Mouse (Mus musculus) stomach, postnatal 0 days (tissue): ENCODE data around the gene Sh3pxd2a. TPM values are rescaled to one million over a fixed set of nuclear protein-coding genes. Genes with fewer than 3 reads are reported as not detected.
"Not testable (repeated sequence)": the region's sequence is repeated elsewhere in the genome, so short reads cannot be mapped to it uniquely, and the experiment has no call there.

ENCODE experiments used
- ATAC-seq: fragments of 200-750 bp; cut with Nextera tagmentation; 2 replicates; pipeline ENCODE4 v1.8.0; 2017; ENCODE audit not compliant: low FRiP score, low TSS enrichment
- DNase-seq: peaks from one replicate; pipeline ENCODE4 v3.0.0-alpha.2; 2016; ENCODE audit warnings: low spot score
- H3K27ac ChIP-seq: fragments of 300-500 bp; sonication (generic); replicated peaks from 2 replicates; pipeline ENCODE4 v1.5.1; 2014; ENCODE audit warnings: mild to moderate bottlenecking, control low read depth
- H3K27me3 ChIP-seq: fragments of 300-500 bp; sonication (generic); 2 replicates; pipeline ENCODE4 v1.6.1; 2014; ENCODE audit warnings: low read length; ENCODE audit not compliant: control insufficient read depth, insufficient read depth
- H3K36me3 ChIP-seq: fragments of 300-500 bp; sonication (generic); 2 replicates; pipeline ENCODE4 v1.6.1; 2014; ENCODE audit warnings: low read length, mixed read lengths; ENCODE audit not compliant: control insufficient read depth, insufficient read depth
- H3K4me1 ChIP-seq: fragments of 300-500 bp; sonication (generic); replicated peaks from 2 replicates; pipeline ENCODE4 v1.6.1; 2014; ENCODE audit warnings: antibody characterized with exemption; ENCODE audit not compliant: control insufficient read depth, insufficient read depth
- H3K4me2 ChIP-seq: fragments of 300-500 bp; sonication (generic); replicated peaks from 2 replicates; pipeline ENCODE4 v1.6.1; 2014; ENCODE audit warnings: low read depth, mild to moderate bottlenecking, control low read depth, moderate library complexity
- H3K4me3 ChIP-seq: fragments of 300-500 bp; sonication (generic); 2 replicates; pipeline ENCODE4 v1.5.1; 2014; ENCODE audit warnings: low read depth, low read length, control low read depth
- H3K9ac ChIP-seq: fragments of 300-500 bp; sonication (generic); 2 replicates; pipeline ENCODE4 v1.6.1; 2014; ENCODE audit warnings: mild to moderate bottlenecking, low read length, control low read depth, mixed read lengths
- H3K9me3 ChIP-seq: fragments of 300-500 bp; sonication (generic); 2 replicates; pipeline ENCODE4 v1.6.1; 2016; ENCODE audit warnings: low read length; ENCODE audit not compliant: control insufficient read depth
- CTCF ChIP-seq: IDR thresholded peaks from 2 replicates; pipeline ENCODE4 v1.5.1; 2016; ENCODE audit warnings: antibody characterized with exemption, low read depth, mild to moderate bottlenecking, moderate library complexity
- EP300 ChIP-seq: optimal IDR thresholded peaks from 2 replicates; pipeline ENCODE3; 2016; ENCODE audit warnings: antibody characterized with exemption
- WGBS: fragments of 180-500 bp; shearing (Covaris S2); extraction: QIAGEN DNeasy Blood & Tissue Kit; methylation state at CpG from one replicate; pipeline ENCODE4 v1.1.7; 2014; 5-methylcytosine and 5-hydroxymethylcytosine counted together
- polyA plus RNA-seq: library from polyadenylated mRNA; unstranded; fragments of >200 nt; fragmentation: Nextera tagmentation; extraction: Ambion mirVana; gene quantifications from 2 replicates; pipeline ENCODE4 v1.2.1, GENCODE M21; 2015

The Sh3pxd2a gene
- polyA plus RNA-seq, 1 experiment from 2014 or later, result 3.7 TPM

- TF ChIP-seq CTCF, result no peak
- TF ChIP-seq EP300, result peak; percentile 44
- no peak overlapping the region for H3K4me3 ChIP-seq
- H3K27ac ChIP-seq, result peak overlapping the region; percentile 84
- peak overlapping the region; percentile 11; the same call in 1 of the 2 replicates for H3K4me2 ChIP-seq
- H3K4me1 ChIP-seq, result peaks cover 12% of the 10 kb centered on the region
- ATAC-seq (peak; percentile 92), DNase-seq (peak; percentile 79)
- no peaks in the 10 kb centered on the region for H3K9me3 ChIP-seq
- no peak overlapping the region for H3K9ac ChIP-seq
- H3K36me3 ChIP-seq, result no peaks in the 10 kb centered on the region
- 10% methylated on average over 6 of the region's 6 CpGs for WGBS
- no peaks in the 10 kb centered on the region for H3K27me3 ChIP-seq
Measured at GRCm38 (mm10) chr19:47402976-47403375, 61.2 kb downstream of the Sh3pxd2a start.

- Histone ChIP-seq H3K27ac (peak overlapping the region; percentile 84), H3K4me2 (peak overlapping the region; percentile 11; the same call in 1 of the 2 replicates), H3K4me1 (peaks cover 12% of the 10 kb centered on the region), H3K36me3 (no peaks in the 10 kb centered on the region), H3K27me3 (no peaks in the 10 kb centered on the region), H3K9me3 (no peaks in the 10 kb centered on the region), H3K4me3 (no peak overlapping the region), H3K9ac (no peak overlapping the region)
- TF ChIP-seq CTCF, result no peak
- TF ChIP-seq EP300, result no peak
- ATAC-seq, result no peak; the same call in 1 of the 2 replicates
- 48% methylated on average over 4 of the region's 4 CpGs for WGBS
- DNase-seq, result no peak
Measured at GRCm38 (mm10) chr19:47402544-47402943, 61.7 kb downstream of the Sh3pxd2a start.

GRCm38 (mm10) chr19:47399709-47400108, 64.5 kb downstream of the Sh3pxd2a start:
- no peak overlapping the region for H3K9ac ChIP-seq
- no peaks in the 10 kb centered on the region for H3K36me3 ChIP-seq
- no peak for TF ChIP-seq EP300
- WGBS, result 39% methylated on average over 4 of the region's 4 CpGs
- no peaks in the 10 kb centered on the region for H3K9me3 ChIP-seq
- peaks cover 12% of the 10 kb centered on the region for H3K4me1 ChIP-seq
- no peak for ATAC-seq
- no peak overlapping the region for H3K27ac ChIP-seq
- H3K27me3 ChIP-seq, result no peaks in the 10 kb centered on the region
- no peak overlapping the region for H3K4me2 ChIP-seq
- no peak for DNase-seq
- H3K4me3 ChIP-seq, result no peak overlapping the region

DNA sequence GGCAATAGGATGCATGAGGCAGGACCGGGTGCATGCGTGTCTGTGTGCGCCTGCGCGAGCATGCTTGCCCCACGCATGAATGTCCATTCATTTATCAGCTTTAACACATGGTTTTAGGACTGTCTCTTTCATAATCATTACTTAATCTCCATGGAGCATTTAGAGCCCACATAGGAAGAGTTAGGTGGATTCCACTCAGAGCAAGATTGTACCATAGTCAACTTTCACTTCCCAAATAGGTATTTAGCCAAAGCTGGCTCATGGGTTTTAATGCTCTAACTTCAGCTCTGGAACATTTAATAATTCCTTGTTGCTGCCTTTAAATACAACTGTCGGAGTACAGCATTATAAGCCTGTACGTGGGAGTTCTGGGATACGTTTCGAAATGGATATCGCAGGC, 65.2 kb downstream of the Sh3pxd2a start:
- Histone ChIP-seq H3K4me1 (peaks cover 12% of the 10 kb centered on the region), H3K27ac (no peak overlapping the region), H3K4me2 (no peak overlapping the region), H3K9me3 (no peaks in the 10 kb centered on the region), H3K9ac (no peak overlapping the region), H3K27me3 (no peaks in the 10 kb centered on the region), H3K36me3 (no peaks in the 10 kb centered on the region), H3K4me3 (no peak overlapping the region)
- TF ChIP-seq CTCF, result no peak
- TF ChIP-seq EP300, result no peak
- DNase-seq, result no peak
- 90% methylated on average over 11 of the region's 11 CpGs for WGBS
- ATAC-seq, result no peak

DNA sequence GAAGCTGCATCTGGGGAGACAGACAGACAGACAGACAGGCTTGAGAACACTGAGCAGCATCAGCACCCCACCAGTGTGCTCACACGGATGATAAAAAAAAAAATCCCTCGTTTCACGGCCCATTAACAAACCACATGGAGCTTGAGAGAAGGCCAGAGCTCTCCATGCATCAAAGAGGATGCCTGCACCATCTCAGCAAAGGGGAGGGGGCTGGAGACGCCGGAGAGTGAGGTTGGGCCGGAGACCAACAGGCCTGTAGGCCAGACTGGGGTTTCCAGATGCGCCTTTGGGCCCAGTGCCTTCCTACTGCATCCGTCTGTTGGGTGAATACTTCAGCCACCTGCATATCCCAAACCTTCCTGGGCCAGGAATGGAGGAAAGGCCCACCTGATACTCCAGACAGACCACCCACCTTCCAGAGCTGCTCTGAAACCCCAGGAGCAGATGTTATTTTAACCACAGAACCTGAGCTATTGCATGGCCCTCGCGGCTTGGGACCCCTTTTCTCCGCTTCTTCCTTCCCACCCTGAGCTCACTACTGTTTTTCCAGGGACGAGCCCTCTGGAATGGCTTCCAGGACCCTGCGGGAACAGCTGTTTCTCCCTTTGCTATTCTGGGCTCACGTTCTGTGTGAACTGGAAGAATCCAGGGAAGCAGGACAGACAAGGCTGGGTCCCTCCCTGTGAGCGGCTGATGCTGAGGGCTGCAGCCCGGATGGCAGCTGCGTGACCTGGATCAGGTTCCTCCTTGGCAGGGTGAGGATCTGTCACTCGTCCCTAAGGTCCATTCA, 66.1 kb downstream of the Sh3pxd2a start:
- WGBS, result 52% methylated on average over 18 of the region's 18 CpGs

DNA sequence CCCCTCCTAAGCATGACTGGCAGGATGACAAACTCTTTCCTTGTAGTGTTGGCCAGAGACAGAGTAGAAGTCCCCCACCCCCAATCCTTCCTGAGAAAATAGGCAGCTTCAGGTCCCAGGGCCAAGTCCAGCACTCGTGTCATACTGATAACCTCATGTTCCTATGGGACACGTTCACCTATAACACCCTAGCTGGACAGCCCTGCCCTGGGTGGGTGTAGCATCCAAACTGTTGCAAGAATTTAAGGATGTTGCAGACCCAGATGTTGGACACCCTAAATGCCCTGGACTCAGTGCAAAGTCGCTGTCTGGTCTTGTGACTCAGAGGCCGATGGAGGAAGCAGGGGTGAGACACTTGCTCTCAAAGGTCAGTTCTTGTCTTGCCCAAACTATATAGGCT, 68.9 kb downstream of the Sh3pxd2a start:
- 0 out of 2 replicates have a peak, but pooled peaks have one; percentile 29 for ATAC-seq
- H3K9ac ChIP-seq, result no peak overlapping the region
- no peak for TF ChIP-seq EP300
- no peak for TF ChIP-seq CTCF
- H3K36me3 ChIP-seq, result no peaks in the 10 kb centered on the region
- 69% methylated on average over 4 of the region's 4 CpGs for WGBS
- H3K9me3 ChIP-seq, result no peaks in the 10 kb centered on the region
- no peak overlapping the region for H3K27ac ChIP-seq
- no peak overlapping the region for H3K4me3 ChIP-seq
- no peak overlapping the region for H3K4me2 ChIP-seq
- no peaks in the 10 kb centered on the region for H3K27me3 ChIP-seq
- no peaks in the 10 kb centered on the region for H3K4me1 ChIP-seq
- no peak for DNase-seq

More for the DNA sequence above, 66.1 kb downstream of the Sh3pxd2a start:
- Histone ChIP-seq H3K4me1 (peaks cover 7% of the 10 kb centered on the region; the same call in 1 of the 2 replicates), H3K4me2 (no peak overlapping the region), H3K9ac (0 out of 2 replicates have a peak overlapping the region, but pooled peaks have one; percentile 18), H3K27me3 (no peaks in the 10 kb centered on the region), H3K27ac (no peak overlapping the region), H3K9me3 (no peaks in the 10 kb centered on the region), H3K4me3 (no peak overlapping the region), H3K36me3 (no peaks in the 10 kb centered on the region)
- TF ChIP-seq CTCF (no peak), EP300 (no peak)
- ATAC-seq (no peak), DNase-seq (no peak)

DNA sequence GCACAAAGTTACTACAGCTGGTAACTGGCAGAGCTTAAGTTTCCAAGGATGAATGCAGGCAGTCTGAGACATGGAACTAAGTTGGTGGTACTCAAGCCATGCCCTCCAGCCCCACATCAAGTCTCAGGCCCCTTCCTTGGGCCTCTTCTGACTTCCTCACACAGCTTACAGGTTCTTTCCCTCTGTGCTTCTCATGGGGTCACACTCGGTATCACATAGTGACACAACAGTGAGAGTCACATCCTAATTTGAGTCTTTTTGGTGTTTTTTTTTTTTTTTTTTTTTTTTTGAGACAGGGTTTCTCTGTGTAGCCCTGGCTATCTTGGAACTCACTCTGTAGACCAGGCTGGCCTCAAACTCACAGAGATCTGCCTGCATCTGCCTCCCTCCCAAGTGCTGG, 69.4 kb downstream of the Sh3pxd2a start:
- not testable (repeated sequence) for H3K27me3 ChIP-seq, H3K4me1 ChIP-seq, ATAC-seq, H3K36me3 ChIP-seq, H3K9me3 ChIP-seq, DNase-seq, H3K4me3 ChIP-seq, H3K27ac ChIP-seq, H3K4me2 ChIP-seq, H3K9ac ChIP-seq
- 95% methylated on average over 1 of the region's 1 CpGs for WGBS
